Mouse (Mus musculus) adrenal gland, adult 18-20 months (tissue): ENCODE data around the gene Pgm2. TPM values are rescaled to one million over a fixed set of nuclear protein-coding genes. Genes with fewer than 3 reads are reported as not detected.
A peak's percentile ranks its signal among the peaks of the same experiment; 100 is the strongest.

ENCODE experiments used
- DNase-seq, 2 experiments: peaks; one replicate each; pipeline ENCODE4 v3.0.0; 2021 to 2022; ENCODE audit warnings: low spot score in 2 of 2
- long read RNA-seq, 2 experiments: library from polyadenylated mRNA; stranded (forward); transcript quantifications; one replicate each; pipeline ENCODE4 v2.0.0; 2021
- total RNA-seq, 2 experiments: library from RNA; stranded (reverse); gene quantifications; 1 replicate in 1 of 2; 2 replicates in 1 of 2; pipeline ENCODE4 v1.2.3; 2021

Gene Pgm2
- total RNA-seq = 10 to 100 TPM; 17.3 to 28.8 TPM
- long read RNA-seq, experiment 1, transcript Pgm2-201 (14 exons, 2,369 nt) = major isoform, 48 of 51 reads
- long read RNA-seq, experiment 1, partial matches to known transcripts = 2 of 51 reads
- long read RNA-seq, experiment 1, other reads (novel, unspliced or antisense) = 1 of 51 reads
- long read RNA-seq, experiment 2, transcript Pgm2-201 (14 exons, 2,369 nt) = major isoform, 29 of 34 reads
- long read RNA-seq, experiment 2, partial matches to known transcripts = 3 of 34 reads
- long read RNA-seq, experiment 2, other reads (novel, unspliced or antisense) = 2 of 34 reads

- DNase-seq = peak; percentile 80 to 84
Observed at GRCm38 (mm10) chr5:64092748-64093292, at the start of gene Pgm2. Gene Pgm2 (plus strand): TSS chr5:64092950.

GRCm38 (mm10) chr5:64043694-64044453 is 48.9 kb upstream of the Pgm2 start:
- DNase-seq = no peak

DNA sequence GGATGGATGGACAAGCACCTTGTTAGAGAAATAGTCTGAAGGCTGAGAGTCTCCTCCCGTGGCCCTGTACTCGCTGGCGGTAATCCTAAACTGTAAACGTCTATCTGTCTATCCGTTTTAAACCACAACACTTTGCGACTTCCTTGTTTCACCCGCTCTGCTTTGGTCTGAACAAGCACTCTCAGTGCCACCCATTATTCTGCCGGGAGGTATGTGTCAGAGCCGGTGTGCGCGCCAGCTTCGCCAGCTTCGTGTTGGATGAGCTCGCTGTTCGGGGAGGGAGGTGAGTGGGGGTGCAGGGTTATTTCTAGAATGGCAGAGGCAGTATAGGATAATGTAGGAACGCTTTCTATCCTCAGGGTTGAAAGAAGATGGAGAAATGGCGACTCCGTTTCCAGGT is 48.0 kb upstream of the Pgm2 start:
- DNase-seq = no peak

- DNase-seq = peak; percentile 66 to 67
Observed at GRCm38 (mm10) chr5:64045502-64045901, 47.2 kb upstream of the Pgm2 start.

DNA sequence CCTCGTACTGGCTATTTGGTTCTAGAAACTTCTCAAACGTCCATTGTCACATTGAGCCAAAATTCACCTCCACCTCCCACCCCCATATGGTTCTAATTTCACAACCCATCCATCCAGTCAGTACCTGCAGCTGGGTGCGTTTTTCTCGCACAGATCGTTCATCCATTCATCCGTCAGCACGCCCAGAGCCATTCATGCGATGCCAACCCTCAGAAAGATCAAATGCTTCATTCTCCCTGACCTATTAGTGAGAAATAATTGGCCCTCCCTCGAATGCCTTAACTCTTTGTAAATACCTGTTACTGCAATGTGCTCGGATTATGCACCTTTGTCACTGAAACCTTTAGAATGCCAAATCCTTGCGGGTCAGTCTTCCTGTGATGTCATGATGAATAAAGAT is 45.8 kb upstream of the Pgm2 start:
- no peak for DNase-seq

DNA sequence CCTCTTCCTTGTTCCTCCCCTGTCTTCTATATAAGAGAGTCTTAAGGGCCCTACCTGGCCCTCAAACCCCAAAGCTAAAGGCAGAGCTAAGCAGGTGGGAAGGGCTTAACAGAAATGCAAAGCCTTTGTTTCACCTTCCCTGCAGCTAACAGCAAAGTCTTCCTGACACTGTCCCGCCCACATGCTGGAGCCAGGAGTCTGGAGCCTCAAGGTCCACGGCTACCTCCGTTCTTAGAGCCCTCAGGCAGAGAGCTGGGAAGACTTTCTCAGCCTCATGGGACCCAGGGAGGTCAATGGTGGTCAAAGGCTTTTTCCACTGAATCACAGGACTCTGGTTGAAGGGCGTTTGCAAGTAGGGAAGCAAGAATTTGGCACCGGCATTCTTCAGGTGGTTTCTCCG is 44.8 kb upstream of the Pgm2 start:
- DNase-seq = no peak

DNA sequence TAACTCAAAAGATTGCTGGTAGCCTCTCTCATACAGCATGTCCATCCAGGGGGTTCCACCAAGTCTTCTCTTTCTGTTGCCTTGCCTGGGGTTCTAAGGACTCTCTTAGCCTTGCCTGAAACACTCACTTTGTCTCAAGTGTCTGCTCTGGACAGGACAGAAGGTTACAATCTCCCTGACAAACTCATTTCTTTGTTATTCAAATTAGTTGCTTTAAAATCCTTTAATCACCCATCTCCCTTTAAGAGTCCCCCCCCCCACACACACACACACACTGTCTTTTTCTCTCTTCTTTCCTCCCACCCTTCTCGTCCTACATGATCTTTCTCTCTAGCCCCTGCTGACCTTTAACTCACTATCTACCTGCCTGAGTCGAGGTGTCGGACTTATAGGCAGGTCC is 44.1 kb upstream of the Pgm2 start:
- no peak for DNase-seq

DNA sequence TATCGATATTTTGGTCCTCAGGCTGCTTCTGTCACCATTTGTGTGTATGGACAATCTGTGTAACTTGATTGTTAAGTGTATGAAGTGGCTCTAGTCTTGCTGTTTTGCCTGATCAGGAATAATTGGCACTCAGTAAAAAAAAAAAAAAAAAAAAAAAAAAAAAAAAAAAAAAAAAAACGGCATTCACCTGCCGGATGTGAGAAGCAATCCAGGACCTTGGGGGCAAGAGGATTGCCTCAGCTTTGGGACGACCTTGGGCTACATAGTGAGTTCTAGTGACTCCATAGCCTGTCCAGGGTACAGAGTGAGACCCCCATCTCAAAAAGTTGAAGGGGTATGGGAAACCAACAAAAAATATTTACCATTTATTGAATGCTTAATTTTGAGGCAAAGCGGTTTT is 43.5 kb upstream of the Pgm2 start:
- DNase-seq = no peak

DNA sequence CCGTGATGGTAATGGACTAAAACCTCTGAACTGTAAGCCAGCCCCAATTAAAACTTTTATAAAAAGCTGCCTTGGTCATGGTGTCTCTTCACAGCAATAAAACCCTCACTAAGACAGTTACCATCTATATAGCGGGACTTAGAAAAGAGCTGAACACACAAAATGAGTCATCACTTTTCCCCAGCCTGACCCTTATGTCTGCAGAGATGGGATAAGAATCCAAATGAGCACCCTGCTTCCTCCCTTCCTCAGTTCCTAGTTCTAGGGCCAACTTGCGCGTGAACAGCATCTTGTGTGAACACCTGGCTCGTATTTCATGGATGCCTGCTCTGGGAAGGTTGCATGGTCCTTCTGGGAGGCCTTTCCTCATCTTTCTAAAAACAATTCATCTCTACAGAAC is 39.7 kb upstream of the Pgm2 start:
- DNase-seq = no peak

DNA sequence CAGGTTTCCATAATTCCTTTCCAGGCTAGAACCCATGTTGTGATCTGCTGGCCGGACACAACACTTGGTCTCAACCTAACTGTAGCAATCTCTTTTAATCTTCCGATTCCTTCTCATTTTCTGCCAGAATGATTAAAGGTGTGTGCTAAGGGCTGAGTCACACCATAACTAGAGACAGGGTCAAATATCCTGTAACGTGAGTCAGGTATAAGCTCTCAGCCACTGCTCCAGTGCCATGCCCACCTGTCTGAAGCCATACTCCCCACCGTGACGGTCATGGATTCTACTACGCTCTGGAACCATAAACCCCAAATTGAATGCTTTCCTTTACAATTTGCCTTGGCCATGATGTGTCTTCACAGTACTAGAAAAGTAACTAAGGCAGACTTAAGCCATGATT is 36.5 kb upstream of the Pgm2 start:
- DNase-seq = no peak

DNA sequence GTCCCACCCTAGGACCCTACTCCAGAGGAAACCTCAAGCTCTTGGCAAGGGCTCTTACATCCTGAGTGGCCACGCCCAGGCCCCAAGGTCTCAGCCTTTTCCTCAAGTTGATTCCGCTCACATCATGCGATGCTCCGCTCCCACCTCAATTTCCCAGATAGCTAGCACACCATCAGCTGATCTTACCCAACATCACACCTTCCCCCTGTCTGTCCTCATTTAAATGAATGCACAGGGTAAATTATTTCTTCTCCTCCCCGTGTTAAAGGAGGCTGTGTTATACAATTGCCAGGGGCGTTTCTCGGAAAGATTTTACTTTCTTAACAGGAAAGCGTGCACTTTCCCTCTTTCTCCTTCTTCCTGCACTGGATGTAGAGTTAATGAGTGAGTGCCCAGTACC is 31.9 kb upstream of the Pgm2 start:
- no peak for DNase-seq

GRCm38 (mm10) chr5:64061643-64062042 is 31.1 kb upstream of the Pgm2 start:
- no peak for DNase-seq

GRCm38 (mm10) chr5:64062882-64063621 is 29.7 kb upstream of the Pgm2 start:
- DNase-seq = no peak

DNA sequence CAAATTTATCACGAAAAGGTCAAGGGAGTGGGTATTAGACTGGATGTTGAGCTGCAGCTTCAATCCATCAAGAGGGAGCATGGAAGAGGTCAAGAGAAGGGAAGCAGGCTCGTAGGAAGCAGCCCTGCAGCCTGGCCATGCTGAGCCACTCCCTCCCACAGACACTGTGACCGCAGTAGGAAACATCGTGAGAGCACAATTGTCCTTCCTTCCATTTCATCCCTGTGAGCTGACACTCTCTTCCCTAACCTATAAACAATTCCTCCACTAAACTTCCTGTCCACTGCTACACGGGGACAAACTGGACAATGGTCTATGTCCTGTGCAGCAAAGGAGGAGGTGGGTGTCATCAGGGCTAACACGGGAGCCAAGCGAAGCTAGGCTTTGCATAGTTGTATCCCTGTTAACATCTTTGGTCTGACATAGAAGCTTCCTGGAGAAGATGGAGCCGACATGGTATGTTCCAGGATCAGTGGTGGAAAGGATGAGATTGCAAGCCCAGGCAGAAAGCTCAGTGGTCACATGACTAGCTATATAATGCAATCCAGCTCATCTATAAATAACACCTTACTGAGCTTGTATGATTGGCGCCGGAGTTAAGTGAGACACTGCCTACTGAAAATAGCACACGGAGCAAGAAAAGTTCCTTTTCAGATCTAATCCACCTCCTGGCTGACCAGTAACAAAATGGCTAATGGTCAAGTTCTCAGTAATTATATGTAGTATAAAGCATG is 29.0 kb upstream of the Pgm2 start:
- no peak for DNase-seq

DNA sequence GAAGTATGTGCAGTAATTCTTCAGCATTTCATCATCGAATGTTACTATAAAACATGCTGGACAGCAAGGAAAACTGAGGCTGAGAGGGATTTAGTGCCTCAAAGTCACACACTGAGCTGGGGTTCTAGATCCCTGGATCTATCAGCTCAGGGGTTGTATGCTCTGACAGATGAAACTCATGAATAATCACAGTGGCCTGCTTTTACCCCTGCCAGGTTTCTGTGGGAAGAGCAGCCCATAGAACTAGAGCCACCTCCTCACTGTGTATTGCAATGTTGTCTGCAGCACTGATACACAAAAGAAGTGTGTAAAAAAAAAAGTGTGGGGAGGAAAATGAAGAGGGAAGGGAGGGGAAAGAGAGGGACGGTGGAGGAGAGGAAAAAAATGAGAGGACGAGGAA is 28.3 kb upstream of the Pgm2 start:
- no peak for DNase-seq

DNA sequence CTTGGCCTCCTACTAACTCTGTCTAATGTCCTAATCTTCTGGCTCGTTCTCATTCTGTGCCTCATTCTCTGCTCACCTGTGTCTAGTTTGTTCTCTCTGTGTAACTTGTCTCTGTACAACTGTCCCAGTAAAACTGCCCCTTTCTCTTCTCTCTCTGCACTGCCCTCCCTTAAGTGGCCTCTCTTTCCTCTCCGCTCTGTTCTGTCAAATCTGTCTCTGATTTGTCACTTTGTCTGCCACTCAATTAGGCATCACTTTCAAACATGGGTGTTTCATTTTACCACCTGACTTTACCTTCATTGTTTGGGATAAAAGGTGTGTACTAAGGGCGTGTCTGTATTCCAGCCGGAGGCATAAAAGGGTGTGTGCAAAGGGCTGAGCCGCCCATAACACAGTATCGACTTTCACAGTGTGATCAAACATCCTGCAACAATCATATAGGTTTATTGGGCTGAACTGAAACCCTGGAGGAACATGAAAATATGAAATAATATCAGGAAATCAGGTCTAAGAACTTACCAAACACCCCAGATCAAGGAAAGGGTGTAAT is 27.2 kb upstream of the Pgm2 start:
- no peak for DNase-seq

DNA sequence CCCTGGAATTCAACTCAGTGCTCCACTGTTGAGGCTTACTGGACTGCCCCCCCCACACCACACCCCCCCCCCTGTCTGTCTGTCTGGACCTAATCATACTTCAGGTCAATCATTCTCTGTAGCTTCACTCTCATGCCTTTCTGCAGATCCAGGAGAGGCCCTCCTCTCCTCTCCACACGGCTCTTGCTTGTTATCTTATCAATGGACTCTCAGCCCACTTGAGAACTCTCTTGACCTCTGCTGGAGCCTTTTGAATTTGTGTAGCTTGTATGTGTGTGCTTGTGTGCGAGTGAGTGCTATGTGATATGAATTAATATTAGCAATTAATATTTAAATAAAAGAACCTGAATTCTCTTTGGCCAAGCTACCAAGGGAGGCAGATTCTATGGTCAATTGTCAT is 26.6 kb upstream of the Pgm2 start:
- no peak for DNase-seq

DNA sequence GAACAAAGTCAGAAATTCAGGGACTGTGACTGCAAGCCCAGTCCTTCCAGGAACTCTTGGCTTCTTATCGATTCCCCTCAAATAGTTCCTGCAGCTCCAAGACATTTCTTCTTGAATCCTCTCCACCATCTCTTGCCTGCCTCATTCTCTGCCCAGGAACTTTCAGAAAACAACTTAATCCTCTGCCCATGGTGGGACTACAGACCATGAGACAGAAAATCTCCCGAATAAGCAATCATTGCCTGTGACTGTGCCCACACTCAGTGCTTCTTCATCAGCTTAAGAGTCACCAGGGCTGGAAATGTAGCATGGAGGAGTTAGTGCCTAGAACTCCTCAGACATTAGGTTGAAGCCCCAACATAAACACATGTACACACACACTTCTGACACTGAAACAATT is 25.2 kb upstream of the Pgm2 start:
- no peak for DNase-seq

- DNase-seq = peak; percentile 60
Observed at GRCm38 (mm10) chr5:64070081-64070673, 22.6 kb upstream of the Pgm2 start.

- no peak for DNase-seq
Observed at GRCm38 (mm10) chr5:64070742-64071476, 21.8 kb upstream of the Pgm2 start.
